Mouse (Mus musculus) spleen, postnatal 10 days (tissue): ENCODE measurements around the gene Tubb2a.

ENCODE experiments used
- DNase-seq, 2 experiments: peaks; one replicate each; pipeline ENCODE4 v3.0.0; 2021 to 2022; ENCODE audit warnings: low spot score in 2 of 2

Tubb2a gene

DNA sequence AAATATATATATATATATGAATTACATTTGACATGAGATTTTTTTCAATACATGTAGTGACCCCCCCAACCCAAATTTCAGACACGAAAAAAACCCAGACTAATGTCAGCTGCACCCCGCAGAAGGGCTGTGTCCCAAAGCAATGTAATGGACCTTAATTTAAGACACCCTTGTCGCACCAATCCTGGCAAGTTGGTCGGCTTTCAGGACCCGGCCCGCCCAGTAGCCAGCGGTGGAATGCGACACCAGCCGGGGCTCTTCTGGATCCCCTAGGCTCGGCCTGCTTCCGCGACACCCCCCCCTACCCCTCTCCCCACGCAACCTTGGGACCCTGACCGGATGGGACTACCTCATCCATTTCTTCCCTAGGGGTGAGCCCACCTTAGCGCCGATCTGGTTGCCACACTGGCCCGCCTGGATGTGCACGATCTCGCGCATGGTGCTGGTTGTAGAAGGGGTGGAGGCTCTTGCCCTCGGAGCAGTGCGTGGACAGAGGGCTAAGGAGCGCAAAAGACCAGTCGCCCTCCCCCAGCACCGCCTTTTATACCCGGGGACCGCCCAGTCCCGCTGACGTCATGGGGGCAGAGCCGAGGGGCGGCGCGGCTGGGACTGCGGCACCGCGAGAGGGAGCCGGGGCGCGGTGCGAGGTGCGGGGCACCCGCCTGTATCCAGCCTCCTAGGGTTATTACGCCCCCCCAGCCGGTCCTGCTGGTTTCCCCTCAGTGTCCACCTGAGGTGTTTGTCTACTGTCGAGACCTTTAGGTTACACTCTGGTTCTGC lies at the start of gene Tubb2a:
Gene Tubb2a, minus strand, starts transcription at position 516 of the 780 bp plus-strand sequence.
- peak; percentile 91 to 94 for DNase-seq

DNA sequence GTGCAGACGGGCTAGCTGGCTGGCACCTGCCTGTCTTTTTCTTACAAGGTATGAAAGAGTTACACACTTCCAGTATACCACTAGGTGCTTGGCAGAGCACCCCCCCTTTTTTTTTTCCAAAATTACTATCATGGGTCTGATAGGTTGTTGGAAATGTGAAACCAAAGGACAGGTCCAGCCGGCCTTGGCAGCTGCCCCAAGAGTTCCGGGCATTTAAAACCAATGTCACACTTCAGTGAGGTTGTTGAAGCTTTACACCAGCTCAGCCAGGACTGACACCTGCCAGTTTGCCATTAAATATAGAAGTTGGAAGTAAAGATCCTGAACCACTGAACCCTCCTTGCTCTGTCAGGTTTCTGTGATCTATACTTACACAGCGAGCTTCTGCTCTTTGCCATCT lies 47.9 kb upstream of the Tubb2a start:
- DNase-seq, result no peak

DNA sequence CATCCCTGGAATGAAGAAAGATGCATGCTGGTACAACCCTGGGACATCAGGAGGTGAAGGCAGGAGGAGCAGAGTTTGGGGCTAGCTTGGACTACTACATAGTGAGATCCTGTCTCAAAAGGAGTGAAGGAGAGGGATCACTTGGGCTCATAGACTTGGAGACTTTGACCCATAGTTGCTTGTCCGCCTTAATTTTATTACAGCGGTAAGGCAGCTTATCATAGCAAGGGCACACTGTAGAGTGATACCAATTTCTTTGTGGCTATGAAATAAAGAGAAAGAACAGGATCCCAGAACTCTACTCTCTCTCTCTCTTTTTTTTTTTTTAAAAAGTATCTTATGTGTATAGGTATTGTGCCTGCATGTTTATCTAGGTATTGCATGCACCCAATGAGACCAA lies 42.7 kb upstream of the Tubb2a start:
- no peak for DNase-seq

DNA sequence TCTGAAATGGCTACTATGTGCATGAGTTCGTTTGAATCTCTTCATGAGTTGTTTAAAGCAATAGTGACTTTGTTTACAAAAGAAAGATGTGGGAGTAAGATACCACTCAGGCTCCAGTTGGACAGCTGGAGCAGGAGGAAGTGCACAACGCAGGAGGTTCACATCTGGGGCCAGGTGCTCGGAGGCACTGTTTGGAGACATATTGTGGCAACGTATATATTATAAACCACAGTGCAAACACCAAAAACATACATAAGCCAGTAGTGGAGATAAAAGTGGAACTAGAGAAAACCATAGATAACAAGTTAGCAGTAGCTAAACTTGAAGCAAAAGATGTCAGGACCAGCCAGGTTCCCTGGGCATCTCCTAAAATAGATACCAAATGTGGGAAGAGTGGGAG lies 41.6 kb upstream of the Tubb2a start:
- no peak for DNase-seq

DNA sequence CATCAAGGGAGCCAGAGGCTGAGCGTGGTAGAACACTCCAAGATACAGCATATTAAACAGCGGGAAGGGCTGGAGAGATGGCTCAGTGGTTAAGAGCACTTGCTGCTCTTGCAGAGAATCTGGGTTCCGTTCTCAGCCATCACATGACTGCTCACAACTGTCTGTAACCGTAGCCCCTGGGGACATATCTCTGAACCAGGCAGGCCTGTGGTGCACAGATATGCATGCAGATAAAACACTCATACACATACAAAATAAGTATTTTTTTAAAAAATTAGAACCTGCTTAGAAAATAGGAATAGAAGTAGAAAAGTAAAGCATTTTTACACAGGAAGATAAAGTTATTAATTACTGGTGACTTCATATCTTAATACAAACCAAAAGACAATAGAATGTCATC lies 41.0 kb upstream of the Tubb2a start:
- DNase-seq, result peak in 1 of 2 experiments; percentile 48

DNA sequence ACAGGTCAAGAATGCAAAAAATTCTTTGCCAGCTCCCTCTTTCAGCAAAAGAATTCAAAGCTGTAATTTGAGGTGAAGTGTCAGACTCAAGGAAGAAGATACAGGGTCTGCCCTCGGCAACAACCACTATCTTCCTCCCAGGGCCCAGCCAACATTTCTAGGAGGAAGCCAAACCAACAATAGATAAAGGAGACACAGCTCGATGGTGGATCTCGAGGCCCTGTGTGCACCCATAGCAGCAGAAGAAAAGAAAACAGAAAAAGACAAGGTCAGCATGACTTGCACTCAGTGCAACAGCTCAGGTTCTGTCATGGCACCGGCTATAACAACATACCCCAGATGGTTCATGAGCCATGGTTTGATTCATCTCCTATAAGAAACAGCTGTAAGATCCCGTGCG lies 38.7 kb upstream of the Tubb2a start:
- no peak for DNase-seq

DNA sequence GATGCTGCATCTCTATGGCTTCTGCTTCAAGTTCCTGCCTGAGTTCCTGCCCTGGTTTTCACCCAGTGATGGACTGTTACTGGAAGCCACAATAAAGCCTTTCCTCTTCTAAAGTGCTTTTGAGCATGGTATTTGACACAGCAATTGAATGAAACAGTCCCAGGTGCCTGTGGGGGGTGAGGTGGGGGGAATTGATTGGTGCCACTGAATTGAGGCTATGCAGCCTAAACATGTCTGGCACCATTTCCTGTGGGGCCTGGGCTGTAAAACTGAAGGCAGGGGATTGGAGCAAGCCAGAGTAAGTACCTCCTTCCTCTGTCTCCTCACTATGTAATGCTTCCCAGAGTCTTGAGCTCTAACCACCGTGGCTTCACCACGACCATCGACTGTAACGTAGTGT lies 36.8 kb upstream of the Tubb2a start:
- DNase-seq, result no peak

DNA sequence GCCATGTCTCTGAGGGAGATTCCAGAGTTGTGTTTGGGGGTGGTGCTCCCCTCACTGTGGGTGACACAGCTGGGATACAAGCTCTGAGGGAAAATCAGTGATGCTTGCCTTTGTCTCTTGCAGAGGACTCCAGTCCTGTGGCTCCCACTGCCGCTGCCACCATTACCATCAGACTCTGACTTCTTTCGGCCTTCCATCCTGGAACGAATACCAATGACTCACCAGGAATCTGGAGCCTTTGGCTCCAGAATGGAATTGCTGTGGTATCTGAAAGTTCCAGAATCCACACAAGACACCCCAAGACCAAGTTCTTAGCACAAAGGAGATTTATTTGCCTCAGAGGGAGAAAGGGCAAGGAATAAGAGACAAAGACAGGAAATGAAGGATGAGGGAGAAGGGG lies 35.3 kb upstream of the Tubb2a start:
- DNase-seq, result no peak

DNA sequence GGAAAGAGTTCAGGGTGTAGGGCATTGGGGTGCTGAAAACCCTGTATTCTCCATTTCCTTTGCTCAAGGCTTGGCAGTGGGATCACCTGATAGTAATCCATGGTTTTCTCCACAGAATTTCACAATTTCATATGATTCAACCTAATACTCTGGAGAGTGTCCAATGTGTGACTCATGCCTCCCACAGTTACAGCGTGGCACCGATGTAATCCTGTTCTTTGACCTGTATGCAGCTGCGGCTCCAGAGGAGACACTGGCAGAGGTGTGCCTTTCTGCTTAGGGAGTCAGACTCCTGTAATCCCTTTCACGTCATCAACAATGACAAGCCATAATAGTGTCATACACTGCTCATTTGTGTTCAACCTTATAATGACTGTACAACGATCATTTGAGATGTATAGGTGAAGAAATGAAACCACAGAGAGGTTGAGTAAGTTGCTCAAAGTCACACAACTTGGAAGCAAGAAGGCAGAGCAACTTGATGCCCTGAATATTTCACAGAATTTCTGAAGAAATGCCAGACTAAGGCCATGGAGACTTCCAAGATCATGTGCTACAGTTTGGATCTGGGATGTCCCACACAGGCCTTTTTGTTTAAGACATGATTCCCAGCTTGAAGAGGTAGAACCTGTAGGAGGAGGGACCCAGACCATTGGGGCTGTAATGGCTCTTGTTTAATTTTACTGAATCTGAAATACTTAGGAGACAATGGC lies 34.7 kb upstream of the Tubb2a start:
- DNase-seq, result no peak

DNA sequence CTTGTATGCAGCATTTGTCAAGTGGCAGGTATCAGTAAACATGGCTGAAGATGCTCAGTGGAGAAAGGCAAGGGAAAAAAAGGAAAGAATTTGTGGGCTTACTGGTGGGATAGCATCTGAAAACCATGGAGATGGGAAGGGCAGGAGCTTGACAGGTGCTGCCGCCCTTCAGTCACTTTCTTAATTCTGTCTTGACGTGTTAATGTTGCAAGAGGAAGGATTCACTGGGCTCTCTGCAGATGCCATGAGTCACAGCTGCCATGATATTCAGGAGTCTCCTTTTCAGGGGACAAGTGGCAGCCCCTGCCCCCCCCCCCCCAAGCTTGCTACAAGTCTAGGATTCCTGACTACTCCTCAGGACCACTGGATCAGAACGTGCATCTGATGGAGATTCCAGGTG lies 34.1 kb upstream of the Tubb2a start:
- DNase-seq, result no peak

DNA sequence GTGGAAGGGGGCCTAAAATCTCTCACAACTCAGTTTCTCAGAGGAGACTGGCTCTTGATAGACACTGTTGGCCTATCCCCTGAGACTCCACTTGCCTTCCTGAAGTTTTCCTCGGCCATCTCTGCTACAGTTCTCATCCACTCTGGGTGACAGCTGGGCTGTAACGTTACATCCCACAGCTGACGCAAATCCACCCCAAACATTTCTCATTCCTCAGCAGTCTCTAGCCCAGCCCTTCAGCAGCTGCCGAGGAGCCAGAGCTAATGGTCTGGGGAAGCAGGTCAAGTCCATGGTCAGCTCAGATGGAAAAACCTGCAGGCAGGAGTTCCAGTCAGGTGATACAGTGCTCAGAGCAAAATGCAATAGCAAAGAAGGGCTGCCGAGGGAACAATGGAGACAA lies 33.2 kb upstream of the Tubb2a start:
- DNase-seq, result no peak

DNA sequence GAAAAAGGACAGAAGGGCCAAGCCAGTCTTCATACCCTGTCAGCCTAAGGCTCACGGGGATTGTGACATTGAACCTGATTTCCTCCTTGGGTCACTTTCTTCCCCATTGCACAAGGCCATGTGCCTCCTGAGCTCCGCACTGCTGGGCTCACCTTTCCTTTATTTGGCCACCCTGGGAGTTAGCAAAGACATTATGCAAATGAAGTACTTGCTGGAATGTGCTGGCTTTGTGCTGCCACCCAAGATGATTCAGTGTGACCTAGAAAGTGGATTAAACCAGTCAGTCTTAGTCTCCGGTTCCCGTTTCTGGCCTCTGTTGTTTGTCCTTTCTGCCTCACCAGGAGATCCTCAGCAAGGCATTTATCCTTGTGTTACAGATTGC lies 31.9 kb upstream of the Tubb2a start:
- DNase-seq, result no peak

DNA sequence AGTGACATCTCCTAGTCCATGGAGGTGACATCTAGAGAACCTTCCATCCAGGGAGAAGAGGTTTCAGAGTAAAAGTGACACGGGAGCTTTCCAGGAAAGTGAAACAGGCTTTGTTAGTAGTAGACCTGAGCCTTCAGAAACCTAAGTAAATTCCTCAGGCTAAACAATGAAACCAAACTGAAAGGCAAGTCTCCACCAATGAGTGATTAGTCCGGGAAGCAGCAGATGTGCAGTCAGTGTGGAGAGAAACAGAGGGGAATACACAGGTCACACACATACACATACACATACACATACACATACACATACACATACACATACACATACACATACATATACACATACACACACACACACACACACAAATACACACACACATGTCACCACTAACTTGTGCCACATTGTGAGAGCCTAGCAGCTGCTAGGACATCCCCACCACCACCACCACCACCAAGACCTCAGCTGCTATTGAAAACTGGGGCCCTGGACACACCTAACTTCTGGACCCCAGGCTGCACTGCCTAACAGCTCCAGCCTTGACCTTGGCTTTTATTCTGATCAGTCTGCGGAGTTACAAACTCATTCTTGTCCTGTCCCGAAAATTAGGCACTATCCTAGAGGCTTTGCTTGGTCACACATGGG lies 31.3 kb upstream of the Tubb2a start:
- DNase-seq, result no peak

DNA sequence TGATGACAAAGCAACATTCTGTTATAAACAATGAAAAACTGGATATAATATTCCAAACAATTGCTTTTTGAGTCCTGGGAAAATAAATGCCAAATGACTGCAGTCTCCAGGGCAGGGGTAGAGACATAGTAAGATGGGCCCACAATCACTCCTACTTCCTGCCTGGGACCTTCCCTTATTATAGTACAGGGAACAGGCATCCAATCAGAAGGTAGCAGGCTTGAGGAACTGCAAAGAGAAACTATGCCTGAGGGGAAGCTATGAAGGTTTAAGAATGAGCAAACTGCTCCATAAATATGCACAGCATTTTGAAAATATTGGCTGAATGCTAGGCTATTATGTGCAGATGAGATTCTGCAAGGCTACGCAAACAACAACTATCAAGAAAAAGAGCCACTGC lies 29.2 kb upstream of the Tubb2a start:
- no peak for DNase-seq

DNA sequence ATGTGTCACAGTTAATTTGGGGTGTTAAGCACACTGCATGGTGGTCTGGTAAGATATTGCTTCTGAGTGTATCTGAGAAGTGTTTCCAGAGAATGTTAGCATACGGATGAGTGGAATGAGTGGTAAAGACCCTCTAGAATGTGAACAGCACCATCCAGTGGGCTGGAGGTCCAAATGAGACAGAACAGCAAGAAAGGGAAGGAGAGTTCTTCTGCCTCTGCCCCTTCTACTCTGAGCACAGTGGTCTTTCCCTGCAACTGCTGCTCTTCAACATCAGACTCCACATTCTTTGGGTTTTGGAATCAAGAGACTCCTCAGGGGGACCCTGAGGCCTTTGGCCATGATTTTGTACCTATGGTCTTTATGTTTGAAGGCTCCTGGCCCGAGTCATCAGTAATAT lies 28.4 kb upstream of the Tubb2a start:
- no peak for DNase-seq

DNA sequence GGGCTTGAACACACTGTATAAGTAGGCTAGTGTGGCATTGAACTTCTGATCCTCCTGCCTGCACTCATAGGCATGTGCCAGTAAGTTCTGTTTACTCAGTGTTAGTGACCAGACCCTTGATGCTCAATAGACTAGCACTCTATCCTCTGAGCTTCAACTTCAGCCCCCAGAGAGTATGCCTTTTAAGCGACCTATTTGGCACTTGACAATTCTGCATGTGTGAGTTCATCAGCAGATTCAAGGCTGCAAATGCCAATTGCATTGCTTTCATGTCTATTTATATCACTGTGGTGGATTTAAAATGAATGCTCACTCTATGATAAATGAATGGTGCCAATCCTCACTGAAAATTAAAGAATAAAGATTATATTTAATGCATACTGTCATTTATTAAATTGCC lies 27.6 kb upstream of the Tubb2a start:
- DNase-seq, result no peak

DNA sequence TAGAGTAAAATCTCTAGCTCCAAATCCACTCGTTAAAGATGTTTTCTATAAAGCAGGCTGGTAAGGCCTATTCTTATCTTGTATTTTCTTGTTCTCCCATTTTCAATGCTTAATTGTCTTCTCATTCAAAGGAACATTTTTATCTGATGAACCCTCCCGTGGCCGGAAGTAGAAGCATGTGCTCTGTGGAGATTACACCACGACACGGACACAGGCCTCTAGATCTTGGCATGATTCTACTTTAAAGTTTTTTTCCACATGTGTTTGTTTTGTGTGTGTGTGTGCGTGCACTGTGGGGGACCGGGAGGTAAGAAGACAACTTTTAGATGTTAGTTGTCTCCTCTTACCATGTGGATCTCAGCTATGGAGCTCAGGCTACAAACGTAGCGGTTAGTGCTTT lies 24.1 kb upstream of the Tubb2a start:
- no peak for DNase-seq

DNA sequence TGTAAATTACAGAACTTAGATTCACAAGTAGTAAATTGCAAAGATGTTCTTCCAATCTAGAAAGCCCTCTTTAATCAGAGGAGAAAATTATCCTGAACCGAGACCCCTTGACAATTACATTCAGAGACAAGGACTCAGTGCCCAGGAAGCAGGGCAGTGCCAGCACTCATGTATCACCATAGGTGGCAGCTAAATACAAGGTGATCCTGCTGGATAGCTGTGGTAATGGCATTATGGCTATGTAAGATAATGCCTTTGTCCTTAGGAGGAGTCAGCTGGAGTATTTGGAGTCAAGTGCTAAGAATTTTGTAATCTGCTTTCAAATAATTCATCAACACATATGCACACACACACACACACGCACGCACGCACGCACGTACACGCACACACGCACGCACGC lies 23.4 kb upstream of the Tubb2a start:
- DNase-seq, result no peak

DNA sequence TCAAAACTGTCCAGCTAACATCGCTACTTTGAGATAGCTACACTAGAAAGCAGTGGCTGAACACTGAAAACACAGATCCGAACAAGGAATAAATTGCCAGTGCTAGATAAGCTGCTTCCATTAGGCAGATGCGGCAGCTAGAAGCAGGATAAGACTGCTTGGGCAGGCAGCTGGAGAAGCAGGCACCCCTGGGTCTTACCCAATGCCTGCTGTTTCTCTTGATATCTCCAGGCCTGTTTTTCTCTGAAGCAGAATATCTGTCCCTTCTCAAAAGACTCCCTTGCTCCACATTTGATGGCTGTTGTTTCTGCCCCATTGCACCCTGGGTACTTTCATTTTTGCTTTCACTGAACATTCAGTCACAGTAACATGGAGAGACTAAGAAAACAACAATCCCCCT lies 22.9 kb upstream of the Tubb2a start:
- peak; percentile 25 to 44 for DNase-seq

DNA sequence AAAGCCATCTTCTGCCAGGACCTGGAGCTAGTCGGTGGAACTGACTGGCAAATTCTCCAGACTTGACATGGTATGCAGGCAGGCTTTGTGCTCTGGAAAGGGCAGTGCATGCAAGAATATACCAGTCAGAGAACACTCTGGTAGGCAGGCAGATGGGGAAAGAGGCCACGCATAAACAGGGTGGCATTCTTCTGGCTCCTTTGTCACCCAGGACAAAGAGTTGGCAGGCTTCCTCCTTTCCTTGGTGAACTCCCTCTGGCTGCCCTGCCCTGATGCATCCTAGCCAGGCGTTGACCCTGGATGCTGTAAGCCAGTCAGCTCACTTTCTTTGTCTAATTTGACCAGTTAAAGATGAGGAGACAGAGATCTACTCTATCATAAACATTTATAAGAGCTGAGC lies 19.3 kb upstream of the Tubb2a start:
- DNase-seq, result no peak

DNA sequence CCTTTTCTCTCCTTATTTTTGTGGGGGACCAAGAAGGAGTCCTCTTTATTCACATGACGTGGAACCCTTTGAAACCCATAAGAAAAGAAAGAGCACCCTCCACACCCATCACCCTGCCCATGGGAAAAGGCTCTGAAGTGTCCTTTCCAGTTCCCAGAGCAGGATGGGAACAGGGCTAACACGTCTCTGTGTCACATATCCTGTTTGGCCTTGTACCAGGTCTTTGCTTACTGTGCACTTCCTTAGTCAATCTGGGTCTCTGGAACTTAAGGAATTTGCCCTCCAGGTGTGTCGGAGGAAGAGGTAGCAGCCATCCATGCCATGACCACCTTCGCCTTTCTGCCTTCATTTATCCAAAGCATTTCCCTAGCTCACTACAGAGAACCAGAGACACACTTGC lies 18.6 kb upstream of the Tubb2a start:
- no peak for DNase-seq

DNA sequence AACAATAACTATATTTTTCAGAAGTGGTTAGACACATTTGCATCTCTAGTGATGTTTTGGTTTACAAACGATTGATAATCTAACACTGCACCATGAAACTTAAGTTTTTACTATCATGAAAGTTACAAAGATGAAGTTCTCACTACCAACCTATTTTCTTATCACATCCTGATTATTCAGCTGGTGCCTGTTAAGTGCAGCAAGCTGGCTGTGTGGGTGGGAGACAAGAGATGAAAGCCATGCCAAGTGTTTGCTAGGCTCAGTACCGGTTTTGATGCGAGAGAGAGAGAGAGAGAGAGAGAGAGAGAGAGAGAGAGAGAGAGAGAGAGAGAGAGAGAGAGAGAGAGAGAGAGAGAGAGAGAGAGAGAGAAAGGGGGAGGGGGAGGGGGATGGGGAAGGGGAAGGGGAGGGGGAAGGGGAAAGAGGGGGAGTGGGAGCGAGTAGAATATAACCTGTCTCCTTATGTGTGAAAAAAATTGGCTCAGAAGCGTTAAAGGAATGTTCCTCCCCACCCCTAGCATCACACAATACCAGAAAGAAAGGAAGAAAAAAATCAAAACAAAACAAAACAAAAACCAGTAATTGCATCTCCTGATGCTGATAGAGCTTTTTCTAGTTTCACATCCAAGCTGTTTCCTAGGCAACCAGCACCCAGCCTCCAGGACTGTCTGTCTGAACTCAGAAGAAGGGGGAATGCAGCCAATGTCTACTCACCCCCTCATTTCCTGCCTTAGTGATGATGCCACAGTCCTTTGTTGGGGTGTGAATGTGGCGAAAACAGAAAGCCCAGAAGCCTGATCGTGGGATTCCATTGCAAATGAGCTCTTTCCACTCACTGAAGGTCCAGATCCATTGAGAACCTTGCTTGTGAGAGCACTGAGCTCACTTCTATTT lies 18.0 kb upstream of the Tubb2a start:
- no peak for DNase-seq
